Comparison of ENCODE assay signal across 7 mouse cellular contexts in genomic region chr2:157077160-157077559, GRCm38 (mm10). TPM values are rescaled to one million over a fixed set of nuclear protein-coding genes. Genes with fewer than 3 reads are reported as not detected.
DNase-seq lines count a peak whose midpoint lies in the region; ATAC-seq and TF ChIP-seq lines count a peak whose summit lies in the region.

No protein-coding gene starts in this region.

- H3K79me2 ChIP-seq in macrophage (ENCODE audit: inconsistent target) = peaks cover 59% of the 10 kb centered on the region

- peak overlapping the region; percentile 80 for H3K4me2 ChIP-seq in intestine, embryonic 16.5 days (ENCODE audit: low read depth, low read length)

- peaks cover 36% of the 10 kb centered on the region for H3K4me1 ChIP-seq in E14TG2a.4 (replicated peaks; ENCODE audit: low read depth, low read length)
- H3K4me1 ChIP-seq in embryonic fibroblast, embryonic 13.5 days (ENCODE audit: control insufficient read depth, insufficient read depth, low read length) = peaks cover 30% of the 10 kb centered on the region
- peaks cover 49% of the 10 kb centered on the region for H3K4me1 ChIP-seq in intestine, embryonic 16.5 days (ENCODE audit: control insufficient read depth, insufficient read depth, low read length)

- TF ChIP-seq CTCF in E14TG2a.4 (conservative IDR thresholded peaks at IDR 0.05; ENCODE audit: low read length) = no peak
- no peak for TF ChIP-seq CTCF in embryonic fibroblast, embryonic 13.5 days (IDR thresholded peaks at IDR 0.05; ENCODE audit: borderline replicate concordance, insufficient read depth, low read length)

- DNase-seq in adipocyte (ENCODE audit: low spot score) = peak; percentile 87
- DNase-seq in embryo, embryonic 10.5 days (ENCODE audit: low spot score) = no peak
- DNase-seq in right cerebral cortex, postnatal 36 days (ENCODE audit: low spot score in 2 of 2) = no peak

- H3K27ac ChIP-seq in embryonic fibroblast, embryonic 13.5 days (ENCODE audit: insufficient read depth, low read length) = peak overlapping the region; percentile 3; the same call in 1 of the 2 replicates
- H3K27ac ChIP-seq in intestine, embryonic 16.5 days (ENCODE audit: low read length) = peak overlapping the region; percentile 55
- H3K27ac ChIP-seq in macrophage = peak overlapping the region; percentile 76

- H3K36me3 ChIP-seq in E14TG2a.4 (ENCODE audit: insufficient read depth, low read length) (peaks cover 4% of the 10 kb centered on the region; the same call in 1 of the 2 replicates), macrophage (ENCODE audit: inconsistent target) (no peaks in the 10 kb centered on the region)
- no peaks in the 10 kb centered on the region for H3K36me3 ChIP-seq in intestine, embryonic 16.5 days (ENCODE audit: control insufficient read depth, insufficient read depth, low read length)

- H3K9ac ChIP-seq in intestine, embryonic 16.5 days (ENCODE audit: low read depth, low read length) = peak overlapping the region; percentile 87

- peaks cover 59% of the 10 kb centered on the region for H3K27me3 ChIP-seq in E14TG2a.4 (ENCODE audit: insufficient read depth, low read length)
- H3K27me3 ChIP-seq in intestine, embryonic 16.5 days (replicated peaks; ENCODE audit: control insufficient read depth, insufficient read depth, low read length) = no peaks in the 10 kb centered on the region

- WGBS in intestine, embryonic 16.5 days = 23% methylated on average over 5 of the region's 5 CpGs
- 31% methylated on average over 5 of the region's 5 CpGs for WGBS in macrophage (ENCODE audit: missing documents)

- ATAC-seq in intestine, embryonic 16.5 days = no peak

- peak overlapping the region; percentile 87; the same call in 1 of the 2 replicates for H3K4me3 ChIP-seq in E14TG2a.4 (replicated peaks; ENCODE audit: low read length)
- peak overlapping the region; percentile 78 for H3K4me3 ChIP-seq in embryonic fibroblast, embryonic 13.5 days (ENCODE audit: insufficient read depth, low read length)
- peak overlapping the region; percentile 77 for H3K4me3 ChIP-seq in intestine, embryonic 16.5 days (ENCODE audit: low read length)
- peak overlapping the region; percentile 74 for H3K4me3 ChIP-seq in macrophage (ENCODE audit: inconsistent target)

- no peak for TF ChIP-seq POLR2A in embryonic fibroblast, embryonic 13.5 days (IDR thresholded peaks at IDR 0.05; ENCODE audit: low read depth, low read length)

- no peaks in the 10 kb centered on the region for H3K9me3 ChIP-seq in E14TG2a.4 (ENCODE audit: low read length)
- no peaks in the 10 kb centered on the region for H3K9me3 ChIP-seq in intestine, embryonic 16.5 days (ENCODE audit: control insufficient read depth, low read length)

RNA-seq across cellular contexts. Expression of gene Soga1, which starts 1.9 kb away (rescaled TPM):
- polyA plus RNA-seq in embryonic fibroblast, embryonic 13.5 days (2011; ENCODE audit: insufficient read length, low read depth, missing spikeins) = 20.2 and 21.8 TPM in 2 replicates
- 1.2 and 1.3 TPM in 2 replicates for polyA plus RNA-seq in intestine, embryonic 16.5 days (2015; fragmentation: Nextera tagmentation; extraction: Ambion mirVana)
- 100 to 1,000 TPM in 1 of 26 experiments, 10 to 100 TPM in 25; 12.2 to 152 (median 35.2) TPM for total RNA-seq in macrophage (2018; cell fraction: chromatin; rRNA removed)
- total RNA-seq in macrophage (2018; cell fraction: cytosol; rRNA removed) = 10 to 100 TPM in 14 of 26 experiments, 1 to 10 TPM in 12; 5.1 to 30.7 (median 12.8) TPM
- 10 to 100 TPM in 25 of 26 experiments, 1 to 10 TPM in 1; 10.0 to 61.1 (median 26.6) TPM for total RNA-seq in macrophage (2018; cell fraction: nucleus; rRNA removed)
- polyA plus RNA-seq in macrophage (2018) = 8.1 to 15.4 TPM (median 10.2 TPM) in 3 replicates

RNA-seq across cellular contexts. Expression of gene Tldc2, which starts 9.7 kb away (rescaled TPM):
- not detected in 2 replicates for polyA plus RNA-seq in embryonic fibroblast, embryonic 13.5 days (2011; ENCODE audit: insufficient read length, low read depth, missing spikeins)
- polyA plus RNA-seq in intestine, embryonic 16.5 days (2015; fragmentation: Nextera tagmentation; extraction: Ambion mirVana) = not detected in 2 replicates
- total RNA-seq in macrophage (2018; cell fraction: chromatin; rRNA removed) = 1 to 10 TPM in 2 of 26 experiments, not detected in 24; 1.6 to 2.6 TPM
- total RNA-seq in macrophage (2018; cell fraction: cytosol; rRNA removed) = not detected
- total RNA-seq in macrophage (2018; cell fraction: nucleus; rRNA removed) = not detected
- not detected in 3 replicates for polyA plus RNA-seq in macrophage (2018)

RNA-seq across cellular contexts. Expression of gene Samhd1, which starts 57.9 kb away (rescaled TPM):
- 79.5 and 83.7 TPM in 2 replicates for polyA plus RNA-seq in embryonic fibroblast, embryonic 13.5 days (2011; ENCODE audit: insufficient read length, low read depth, missing spikeins)
- polyA plus RNA-seq in intestine, embryonic 16.5 days (2015; fragmentation: Nextera tagmentation; extraction: Ambion mirVana) = 22.0 and 22.3 TPM in 2 replicates
- total RNA-seq in macrophage (2018; cell fraction: chromatin; rRNA removed) = 1,000 to 10,000 TPM in 14 of 26 experiments, 100 to 1,000 TPM in 12; 128 to 4,072 (median 1,137) TPM
- 1,000 to 10,000 TPM in 12 of 26 experiments, 100 to 1,000 TPM in 14; 356 to 1,418 (median 770) TPM for total RNA-seq in macrophage (2018; cell fraction: cytosol; rRNA removed)
- 1,000 to 10,000 TPM in 13 of 26 experiments, 100 to 1,000 TPM in 13; 181 to 3,071 (median 1,067) TPM for total RNA-seq in macrophage (2018; cell fraction: nucleus; rRNA removed)
- 206 to 608 TPM (median 460 TPM) in 3 replicates for polyA plus RNA-seq in macrophage (2018)

Comparison
In these comparisons a context has a peak if more than half of its experiments do, and no peak if none do; other contexts are left out.
1. H3K27ac ChIP-seq: peak in every context shown above with its lines; median percentile 76 in macrophage; 55 in intestine, embryonic 16.5 days; 3 in embryonic fibroblast, embryonic 13.5 days.